In genomic region chr5:106167556-106167955, GRCm38 (mm10) we compare ENCODE assay signal across 13 mouse cellular contexts.
"Had no signal": no experiment of that assay in that cellular context is flagged by ENCODE, and none has a peak within 500 bp of the region (broad histone marks: within the 10 kb centered on the region; RNA-seq: fewer than 3 reads in every experiment).

No protein-coding gene starts in this region.

- DNase-seq: heart, postnatal 14 days; heart, postnatal 36 days; heart, postnatal 4 days; kidney, adult 11 months; kidney, adult 18-20 months; kidney, adult 2 months; kidney, adult 8-10 months; kidney, adult 9 months; kidney, postnatal 14 days; kidney, postnatal 25 days; kidney, postnatal 36 days; layer of hippocampus, adult 9-11 months; layer of hippocampus, postnatal 36 days had no signal
